Mouse (Mus musculus) heart, embryonic 10.5 days (tissue): ENCODE results near the gene Npm3. TPM values are rescaled to one million over a fixed set of nuclear protein-coding genes. Genes with fewer than 3 reads are reported as not detected.

Source experiments
- DNase-seq: peaks from one replicate; pipeline ENCODE4 v3.0.0-alpha.2; 2017; ENCODE audit warnings: low spot score
- H3K27ac ChIP-seq: fragments of 300-500 bp; sonication (generic); 2 replicates; pipeline ENCODE4 v1.5.1; 2016; ENCODE audit warnings: mild to moderate bottlenecking
- H3K27me3 ChIP-seq: fragments of 300-500 bp; sonication (generic); 2 replicates; pipeline ENCODE4 v1.6.1; 2016; ENCODE audit warnings: mild to moderate bottlenecking; ENCODE audit not compliant: poor library complexity, insufficient read depth, severe bottlenecking
- H3K36me3 ChIP-seq: fragments of 300-500 bp; sonication (generic); 2 replicates; pipeline ENCODE4 v1.6.1; 2016; ENCODE audit warnings: mild to moderate bottlenecking, moderate library complexity
- H3K4me1 ChIP-seq: fragments of 300-500 bp; sonication (generic); 2 replicates; pipeline ENCODE4 v1.6.1; 2016; ENCODE audit warnings: mild to moderate bottlenecking
- H3K4me3 ChIP-seq: fragments of 300-500 bp; sonication (generic); 2 replicates; pipeline ENCODE4 v1.5.1; 2016; ENCODE audit warnings: mild to moderate bottlenecking, moderate library complexity
- H3K9me3 ChIP-seq: fragments of 300-500 bp; sonication (generic); 2 replicates; pipeline ENCODE4 v1.6.1; 2016; ENCODE audit warnings: mild to moderate bottlenecking, moderate library complexity
- WGBS: fragments of 180-500 bp; shearing (Covaris S2); methylation state at CpG from one replicate; pipeline ENCODE4 v1.1.7; 2016; 5-methylcytosine and 5-hydroxymethylcytosine counted together
- polyA plus RNA-seq: library from polyadenylated mRNA; unstranded; fragments of >200 nt; fragmentation: Nextera tagmentation; extraction: Ambion mirVana; gene quantifications from 2 replicates; pipeline ENCODE4 v1.2.1, GENCODE M21; 2016

The Npm3 gene
- polyA plus RNA-seq, 1 experiment from 2014 or later: 13.6 TPM

- H3K9me3 ChIP-seq: no peaks in the 10 kb centered on the region
- H3K4me1 ChIP-seq: 0 out of 2 replicates have a peak, but pooled peaks cover 16% of the 10 kb centered on the region
- peak overlapping the region; percentile 19; the same call in 1 of the 2 replicates for H3K27ac ChIP-seq
- no peaks in the 10 kb centered on the region for H3K36me3 ChIP-seq
- peak overlapping the region; percentile 37 for H3K4me3 ChIP-seq
- no peak for DNase-seq
- H3K27me3 ChIP-seq: peaks cover 24% of the 10 kb centered on the region; the same call in 1 of the 2 replicates
- WGBS: 8% methylated on average over 16 of the region's 16 CpGs
These were observed 31.7 kb downstream of the Npm3 start for GRCm38 (mm10) chr19:45717493-45718220.

GRCm38 (mm10) chr19:45708704-45709103 is 40.7 kb downstream of the Npm3 start:
- Histone ChIP-seq H3K9me3 (no peaks in the 10 kb centered on the region), H3K4me3 (no peak overlapping the region), H3K36me3 (no peaks in the 10 kb centered on the region), H3K27me3 (no peaks in the 10 kb centered on the region), H3K4me1 (peaks cover 6% of the 10 kb centered on the region; the same call in 1 of the 2 replicates), H3K27ac (no peak overlapping the region)
- DNase-seq: no peak
- 69% methylated on average over 3 of the region's 3 CpGs for WGBS

Other genes with a start within 250 kb of the Npm3 start
- 19.2 and 19.4 TPM in 2 replicates for gene Poll, start 189.1 kb downstream of the Npm3 start, polyA plus RNA-seq
- 32.5 and 35.0 TPM in 2 replicates for gene Gm17018, start 189.0 kb downstream of the Npm3 start, polyA plus RNA-seq
- 5.5 and 6.0 TPM in 2 replicates for gene Fbxw4, start 89.3 kb downstream of the Npm3 start, polyA plus RNA-seq
- 1.9 and 8.8 TPM in 2 replicates for gene Fgf8, start 6.7 kb downstream of the Npm3 start, polyA plus RNA-seq
- 39.6 and 52.5 TPM in 2 replicates for gene Mgea5, start 34.2 kb upstream of the Npm3 start, polyA plus RNA-seq
- 0.35 and 0.53 TPM in 2 replicates for gene Kcnip2, start 66.5 kb upstream of the Npm3 start, polyA plus RNA-seq
- 16.0 and 16.6 TPM in 2 replicates for gene Armh3, start 248.9 kb upstream of the Npm3 start, polyA plus RNA-seq